Mouse (Mus musculus) thymus, postnatal 25 days (tissue): ENCODE measurements around the gene Tspyl4.

Source experiments
- DNase-seq: peaks from one replicate; pipeline ENCODE4 v3.0.0; 2022

The Tspyl4 gene

GRCm38 (mm10) chr10:34326701-34327100, 29.5 kb downstream of the Tspyl4 start:
- no peak for DNase-seq

- DNase-seq, result no peak
Observed at GRCm38 (mm10) chr10:34327144-34327543, 29.9 kb downstream of the Tspyl4 start.

GRCm38 (mm10) chr10:34328310-34328709, 31.1 kb downstream of the Tspyl4 start:
- no peak for DNase-seq

- no peak for DNase-seq
Observed at GRCm38 (mm10) chr10:34341014-34341413, 43.8 kb downstream of the Tspyl4 start.

GRCm38 (mm10) chr10:34341886-34342285, 44.6 kb downstream of the Tspyl4 start:
- no peak for DNase-seq
